Mouse (Mus musculus) urinary bladder, postnatal 25 days (tissue): Measurements from ENCODE around the gene Spats1.
"Not testable (repeated sequence)": the region's sequence is repeated elsewhere in the genome, so short reads cannot be mapped to it uniquely, and the experiment has no call there.

Source experiments
- DNase-seq: peaks from one replicate; pipeline ENCODE4 v3.0.0; 2022; ENCODE audit warnings: low spot score

The Spats1 gene

DNA sequence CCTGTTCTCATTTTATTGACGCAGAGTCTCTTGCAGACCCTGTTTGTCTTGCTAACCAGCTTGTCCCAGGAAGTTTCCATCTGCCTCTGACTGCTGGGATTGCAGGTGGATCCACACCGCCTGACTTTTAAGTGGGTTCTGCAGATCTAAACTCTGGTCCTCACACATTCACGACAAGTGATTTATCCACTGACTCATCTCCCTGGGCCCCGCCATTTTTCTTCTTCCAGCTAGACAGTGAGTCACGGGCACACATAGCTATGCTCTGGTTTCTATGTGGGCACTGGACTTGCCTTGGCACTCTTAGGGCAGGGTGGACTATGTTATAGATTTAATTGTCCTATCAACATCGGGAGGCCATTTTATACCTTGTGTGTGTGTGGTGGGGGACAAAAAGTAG lies 14.5 kb upstream of the Spats1 start:
- no peak for DNase-seq

DNA sequence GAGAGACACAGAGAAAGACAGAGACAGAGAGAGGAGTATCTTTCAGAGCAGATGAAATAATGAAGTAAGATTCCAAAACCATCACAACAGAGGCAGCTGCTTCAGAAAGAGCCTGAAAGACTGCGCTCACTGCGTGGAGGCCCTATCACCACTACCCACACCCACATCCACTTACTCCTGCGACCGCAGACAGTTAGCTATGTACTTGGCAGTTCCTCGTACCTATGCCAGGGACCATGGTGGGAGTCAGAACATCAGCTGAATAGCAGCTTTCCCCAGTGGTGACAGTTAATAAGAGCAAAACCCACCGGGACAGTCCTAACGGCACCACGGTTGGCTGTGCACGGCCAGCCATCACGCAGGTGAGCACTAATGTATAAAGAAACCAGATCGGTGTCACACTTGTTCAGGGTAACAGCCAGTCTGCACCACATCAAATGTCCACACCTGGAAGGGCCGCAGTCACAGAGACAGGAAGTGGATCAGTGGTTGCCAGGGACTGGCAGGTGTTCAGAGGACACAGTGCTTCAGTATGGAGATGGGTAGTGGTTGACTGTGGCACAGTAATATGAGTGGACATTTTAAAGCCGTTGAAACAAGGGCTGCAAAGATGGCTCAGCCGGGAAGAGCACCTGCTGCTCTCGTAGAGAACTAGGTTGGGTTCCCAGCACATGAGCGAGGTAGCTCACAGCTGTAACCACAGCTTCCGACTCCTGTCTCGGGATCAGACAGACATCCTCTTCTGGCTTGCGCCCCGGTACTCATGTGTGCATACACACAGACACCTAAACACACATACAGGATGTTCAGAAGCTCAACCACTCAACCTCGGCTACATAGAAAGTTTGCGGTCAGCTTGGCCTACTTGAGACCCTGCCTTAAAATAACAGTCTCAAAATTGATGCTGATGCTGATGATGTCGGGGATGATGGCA lies 13.4 kb upstream of the Spats1 start:
- DNase-seq = no peak

DNA sequence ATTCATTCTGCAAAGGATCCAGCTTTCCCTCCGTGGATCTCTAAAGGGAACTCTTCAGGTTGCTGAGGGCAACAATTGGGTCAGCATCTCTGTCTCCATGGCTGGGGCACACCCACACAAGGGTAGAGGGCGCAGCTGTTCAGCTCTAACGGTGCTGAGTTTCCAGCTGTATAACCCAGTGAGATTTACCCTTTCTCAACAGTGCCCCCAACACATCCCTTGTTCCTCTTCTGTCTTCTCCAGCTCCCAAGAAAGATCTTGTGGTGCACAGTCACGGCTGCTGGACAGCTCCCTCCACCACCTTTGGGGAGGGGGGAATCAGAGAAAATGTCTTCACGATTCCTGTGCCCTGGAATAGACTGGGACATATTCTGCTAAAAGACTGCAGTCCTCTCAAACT lies 12.0 kb upstream of the Spats1 start:
- DNase-seq = no peak

DNA sequence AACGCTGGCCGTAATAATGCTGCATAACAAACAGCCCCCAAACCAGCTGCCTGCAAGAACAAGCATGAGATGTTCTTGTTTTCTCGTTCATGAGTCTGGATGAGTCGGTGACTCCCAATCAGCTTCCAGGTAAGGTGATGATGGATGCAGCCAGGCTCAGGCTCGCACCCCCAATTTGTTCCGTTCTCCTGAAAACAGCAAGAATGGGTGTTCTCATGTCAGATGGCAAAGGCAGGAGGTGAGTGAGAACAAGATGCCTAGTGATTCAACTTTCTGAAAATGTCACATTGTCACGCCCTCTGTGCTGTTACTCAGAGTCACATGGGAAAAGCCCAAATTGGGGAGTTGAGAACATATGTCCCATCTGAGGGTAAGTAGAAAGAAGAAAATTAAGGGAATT lies 10.4 kb upstream of the Spats1 start:
- DNase-seq = no peak

- DNase-seq = no peak
Observed at GRCm38 (mm10) chr17:45480429-45480828, 5.2 kb upstream of the Spats1 start.

DNA sequence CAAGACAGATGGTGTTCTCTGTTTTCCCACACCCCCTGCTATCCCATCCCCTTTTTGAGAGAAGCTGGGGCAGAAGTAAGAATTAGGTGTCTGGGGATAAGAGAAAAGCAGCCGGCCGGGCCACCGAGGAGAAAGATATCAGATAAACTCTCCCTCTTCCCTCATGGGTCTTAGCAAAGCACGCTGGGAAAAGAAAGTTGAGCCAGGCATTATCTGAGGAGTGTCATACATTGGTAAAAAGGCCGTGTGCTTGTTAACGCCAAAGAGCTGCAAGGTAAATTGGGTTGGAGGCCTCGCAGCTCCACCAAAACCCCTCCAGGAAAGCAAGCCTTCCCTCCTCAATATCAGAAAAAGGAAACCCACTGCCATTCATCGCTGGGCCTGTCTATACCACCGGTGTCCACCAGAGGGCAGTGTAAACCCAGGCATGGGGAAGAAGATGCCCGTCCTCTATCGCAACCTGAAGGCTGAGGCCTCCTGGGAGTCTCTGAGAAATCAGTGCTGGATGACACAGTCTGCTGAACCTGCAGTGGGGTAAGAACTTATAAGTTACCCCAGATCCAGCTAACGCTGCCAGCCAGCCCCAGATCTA lies 3.1 kb upstream of the Spats1 start:
- peak; percentile 76 for DNase-seq

DNA sequence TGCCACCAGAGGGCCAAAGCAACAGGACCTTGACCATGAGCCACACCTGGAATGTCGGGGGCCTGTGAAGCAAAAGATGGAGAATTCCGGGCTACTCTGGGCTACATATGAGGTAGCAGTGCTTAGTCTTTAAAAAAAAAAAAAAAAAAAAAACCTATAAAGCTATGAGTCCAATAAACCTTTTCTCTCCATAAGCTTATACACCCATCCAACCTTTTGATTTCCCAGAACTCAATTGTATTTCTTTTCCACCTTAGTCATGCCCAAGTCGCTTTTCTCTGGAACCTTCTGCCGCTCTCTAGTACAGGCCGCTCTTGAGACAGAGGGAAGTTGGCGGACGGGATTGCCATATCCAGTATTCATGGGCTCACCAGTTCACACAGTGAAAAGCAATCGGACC lies 1.1 kb downstream of the Spats1 start:
- no peak for DNase-seq

DNA sequence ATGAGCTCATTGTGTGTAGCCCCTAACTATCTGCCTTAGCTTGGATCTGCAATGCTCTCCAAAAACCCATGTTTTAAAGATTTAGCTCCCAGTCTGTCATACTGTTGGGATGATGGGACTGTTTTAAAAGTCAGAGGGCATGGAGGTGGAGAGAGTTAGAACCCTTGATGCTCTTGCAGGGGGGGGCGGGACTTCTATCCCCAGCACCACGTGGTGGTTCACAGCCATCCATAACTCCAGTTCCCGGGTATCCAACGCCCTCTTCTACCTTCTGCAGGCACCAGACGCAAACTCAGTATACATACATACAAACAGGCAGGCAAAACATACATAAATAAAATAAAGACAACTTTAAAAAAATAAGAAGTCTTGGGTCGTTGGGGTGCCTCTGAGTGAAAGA lies 1.5 kb downstream of the Spats1 start:
- DNase-seq = no peak

DNA sequence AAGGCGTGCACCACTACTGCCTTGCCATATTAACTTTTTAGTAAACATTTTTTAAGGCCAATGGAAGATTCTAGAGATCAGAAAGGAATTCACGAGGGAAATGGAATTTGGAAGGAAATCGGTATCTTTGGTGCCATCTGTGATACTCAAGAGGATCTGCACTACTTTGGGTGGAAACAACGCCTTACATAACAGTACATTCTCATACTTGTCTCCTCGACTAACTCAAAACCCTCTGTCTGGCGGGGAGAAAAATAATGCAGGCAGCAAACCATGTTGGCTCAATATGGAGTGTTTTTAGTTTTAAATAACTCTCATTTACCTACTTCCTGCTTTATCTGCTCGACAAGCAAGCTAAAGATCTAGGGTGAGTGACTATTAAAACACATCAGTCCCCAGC lies 4.5 kb downstream of the Spats1 start:
- no peak for DNase-seq

GRCm38 (mm10) chr17:45468302-45468701 lies 6.9 kb downstream of the Spats1 start:
- DNase-seq = no peak

DNA sequence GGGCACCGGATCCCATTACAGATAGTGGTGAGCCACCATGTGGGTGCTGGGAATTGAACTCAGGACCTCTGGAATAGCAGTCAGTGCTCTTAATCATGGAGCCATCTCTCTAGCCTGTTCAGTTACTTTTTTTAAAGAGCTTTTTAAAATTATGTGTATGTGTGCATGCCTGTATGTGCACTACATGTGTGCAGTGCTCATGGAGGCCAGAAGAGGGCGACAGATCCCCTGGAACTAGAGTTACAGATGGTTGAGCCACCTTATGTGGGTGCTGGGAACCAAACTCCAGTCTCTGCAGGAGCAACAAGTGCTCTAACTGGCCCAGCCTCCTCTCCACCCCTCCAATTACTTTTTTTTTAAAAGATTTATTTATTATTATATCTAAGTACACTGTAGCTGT lies 8.5 kb downstream of the Spats1 start:
- DNase-seq = no peak

DNA sequence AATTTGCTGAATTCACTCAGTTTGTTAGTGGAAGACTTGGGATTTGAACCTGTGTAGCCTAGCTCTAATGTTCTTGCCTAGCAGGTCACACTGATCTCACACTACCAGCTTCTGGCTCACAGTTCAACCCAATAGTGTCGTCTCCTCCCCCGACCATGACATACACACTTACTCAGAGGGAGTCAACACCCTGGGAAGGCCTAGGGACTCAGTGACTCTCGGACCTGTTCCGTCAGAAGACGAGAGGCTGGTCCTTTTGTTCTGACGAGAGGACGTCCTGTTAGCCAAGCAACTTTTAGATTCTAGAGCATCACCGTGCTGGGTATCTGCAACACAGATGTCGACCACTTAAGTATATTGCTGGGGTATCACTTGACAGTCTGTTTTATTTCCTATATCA lies 11.0 kb downstream of the Spats1 start:
- no peak for DNase-seq

DNA sequence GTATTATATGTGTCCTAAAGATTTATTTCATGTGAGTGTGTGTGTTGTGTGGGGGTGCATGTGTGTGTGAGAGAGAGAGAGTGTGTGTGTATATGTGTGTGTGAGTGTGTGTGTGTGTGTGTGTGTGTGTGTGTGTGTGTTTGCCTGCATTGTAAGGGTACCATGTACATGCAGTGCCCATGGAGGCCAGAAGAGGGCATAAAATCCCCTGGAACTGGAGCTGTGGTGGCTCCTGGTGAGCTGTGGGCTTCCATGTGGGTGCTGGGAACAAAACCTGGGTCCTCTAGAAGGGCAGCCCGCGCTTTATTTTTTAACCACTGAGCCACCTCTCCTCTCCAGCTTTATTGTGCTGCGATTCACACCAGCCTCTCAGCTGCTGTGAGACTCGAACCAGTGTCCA lies 12.7 kb downstream of the Spats1 start:
- no peak for DNase-seq

- DNase-seq = no peak
Observed at GRCm38 (mm10) chr17:45459062-45459461, 16.2 kb downstream of the Spats1 start.

DNA sequence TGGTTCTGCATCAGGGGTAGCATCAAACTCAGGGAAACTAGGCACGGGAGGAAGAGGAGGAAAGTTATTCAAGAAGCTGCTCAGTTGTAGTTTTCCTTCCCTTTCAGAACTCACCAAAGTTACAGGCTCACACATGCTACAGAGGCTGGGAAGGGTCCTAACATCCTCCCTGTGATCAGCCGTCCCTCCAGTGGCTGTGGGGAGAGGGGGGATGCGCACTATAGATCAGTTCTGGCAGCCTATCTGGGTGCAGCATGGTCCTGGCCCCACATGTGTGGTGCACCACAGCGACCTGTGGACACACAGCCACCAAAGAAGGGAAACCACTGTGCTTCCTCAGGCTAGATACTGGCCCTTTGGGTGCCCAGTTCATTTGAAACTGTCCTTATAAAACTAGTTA lies 16.7 kb downstream of the Spats1 start:
- DNase-seq = no peak

GRCm38 (mm10) chr17:45457487-45457886 lies 17.7 kb downstream of the Spats1 start:
- DNase-seq = no peak

DNA sequence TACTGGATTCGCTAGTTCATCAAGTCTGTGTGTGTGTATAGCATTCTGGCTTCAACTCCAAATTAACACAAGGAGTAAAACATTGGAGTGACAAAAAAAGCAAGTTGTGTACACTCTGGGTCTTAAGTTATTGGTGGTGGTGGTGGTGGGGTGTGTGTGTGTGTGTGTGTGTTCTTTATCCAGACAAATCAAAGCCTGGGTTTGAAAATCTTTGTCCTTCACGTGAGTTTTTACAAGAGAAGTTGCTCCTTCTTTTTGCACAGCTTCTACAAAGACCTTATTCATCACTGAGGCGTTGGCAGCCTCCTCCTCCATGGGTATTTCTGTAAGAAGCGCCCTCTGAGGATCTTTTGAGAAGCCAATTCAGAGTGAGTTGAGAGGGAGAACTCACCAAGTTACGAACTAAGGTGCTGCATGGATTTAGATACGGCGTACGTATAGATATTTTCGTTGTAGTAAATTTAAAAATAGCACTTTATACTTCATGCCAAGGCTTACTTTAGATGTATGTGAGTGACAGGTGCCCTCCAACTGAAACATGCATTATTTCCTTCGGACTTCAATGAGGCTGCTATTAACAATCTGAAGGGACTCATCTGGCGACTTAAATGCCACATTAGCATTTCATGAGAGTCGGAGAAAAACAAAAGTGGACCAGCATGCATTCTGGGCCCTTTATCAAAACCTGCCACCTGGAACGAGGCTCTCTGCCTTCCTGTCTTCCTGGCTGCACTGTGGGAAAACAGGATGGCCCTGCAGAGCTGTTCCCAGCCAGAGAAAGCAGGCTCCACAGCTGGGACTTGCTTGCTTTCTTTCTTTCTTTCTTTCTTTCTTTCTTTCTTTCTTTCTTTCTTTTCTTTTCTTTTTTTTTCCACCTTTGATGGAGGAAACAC lies 18.7 kb downstream of the Spats1 start:
- no peak for DNase-seq

- not testable (repeated sequence) for DNase-seq
Observed at GRCm38 (mm10) chr17:45455783-45456182, 19.4 kb downstream of the Spats1 start.

GRCm38 (mm10) chr17:45454794-45455193 lies 20.4 kb downstream of the Spats1 start:
- no peak for DNase-seq

- DNase-seq = no peak
Observed at GRCm38 (mm10) chr17:45452271-45452670, 22.9 kb downstream of the Spats1 start.

- DNase-seq = no peak
Observed at GRCm38 (mm10) chr17:45450153-45450552, 25.1 kb downstream of the Spats1 start.

GRCm38 (mm10) chr17:45449586-45449985 lies 25.6 kb downstream of the Spats1 start:
- DNase-seq = no peak

GRCm38 (mm10) chr17:45447063-45447462 lies 28.2 kb downstream of the Spats1 start:
- no peak for DNase-seq
